Mouse (Mus musculus): ENCODE results near the gene Trpm5. TPM values are rescaled to one million over a fixed set of nuclear protein-coding genes. Genes with fewer than 3 reads are reported as not detected.

Gene Trpm5
- total RNA-seq, 2 experiments from 2014 or later: not detected

DNA sequence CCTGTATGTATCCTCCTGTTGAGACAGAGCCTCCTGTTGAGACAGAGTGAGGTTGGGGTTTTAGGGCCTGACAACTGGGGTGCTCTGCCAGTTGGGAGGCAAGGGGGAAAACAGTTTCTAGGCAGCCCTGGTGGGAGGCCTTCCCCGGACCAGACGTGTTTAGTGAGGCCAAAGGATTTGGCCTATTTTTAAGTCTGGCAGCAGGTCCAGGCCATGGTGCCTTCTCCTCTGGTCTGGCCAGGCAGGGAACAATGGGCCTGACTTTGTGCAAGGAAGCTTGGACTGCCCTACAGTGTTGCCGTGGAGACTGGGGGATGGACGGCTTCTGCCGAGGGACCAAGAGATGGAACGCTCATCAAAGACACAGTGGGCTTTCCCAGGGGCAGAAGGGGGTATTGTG lies 30.2 kb downstream of the Trpm5 start:
- no peak for ATAC-seq (ENCODE audit: poor library complexity, severe bottlenecking)

DNA sequence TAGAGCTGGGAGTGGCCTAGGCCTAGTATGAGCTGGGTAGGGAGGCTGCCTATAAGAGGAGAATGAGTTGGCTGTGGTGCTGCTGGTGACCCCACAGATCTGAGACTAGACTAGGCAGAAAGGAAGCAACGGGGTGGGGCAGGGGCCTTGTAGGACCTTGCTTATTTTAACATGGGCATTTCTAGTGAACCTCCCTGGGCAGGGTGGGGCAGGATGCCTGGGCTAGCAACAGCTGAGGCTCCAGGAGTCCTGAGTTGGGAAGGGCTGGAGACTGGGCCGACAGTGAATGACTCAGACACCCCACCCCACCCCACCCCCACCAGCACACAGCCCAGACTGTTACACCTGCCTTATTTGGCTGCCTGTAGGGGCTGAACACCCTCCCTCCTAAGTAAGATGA lies 31.7 kb downstream of the Trpm5 start:
- no peak for ATAC-seq (ENCODE audit: poor library complexity, severe bottlenecking)

DNA sequence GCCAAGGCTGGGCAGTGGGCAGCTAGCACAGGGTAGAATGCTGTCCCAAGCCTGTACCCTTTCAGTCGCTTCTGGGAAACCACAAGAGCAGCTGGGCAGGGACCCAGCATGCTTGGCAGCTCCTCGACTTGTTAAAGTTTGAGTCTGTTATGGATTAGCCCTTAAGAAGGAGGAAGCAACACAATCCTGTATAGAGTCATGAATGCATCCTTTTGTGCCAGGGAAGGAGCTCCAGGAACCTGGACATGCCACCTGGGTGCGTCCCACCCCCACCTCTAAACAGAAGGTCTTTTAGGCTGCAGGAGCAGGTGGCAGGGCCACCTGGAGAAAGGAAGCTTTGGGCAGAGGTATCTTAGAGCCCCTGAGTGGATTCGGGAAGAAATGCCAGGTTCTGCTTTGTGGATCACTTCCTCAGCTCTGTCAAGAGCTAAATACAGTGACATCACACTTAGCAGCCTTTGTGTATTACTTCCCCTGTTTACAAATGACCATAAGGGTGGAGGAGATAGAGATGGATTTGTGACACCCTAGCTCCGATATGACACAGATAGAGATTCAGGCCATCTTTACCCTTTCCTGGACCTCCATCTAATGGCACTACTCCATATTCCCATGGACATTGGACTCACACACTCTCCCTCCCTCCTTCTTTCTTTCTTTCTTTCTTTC lies 35.1 kb downstream of the Trpm5 start:
- ATAC-seq (ENCODE audit: poor library complexity, severe bottlenecking): peak; percentile 69

DNA sequence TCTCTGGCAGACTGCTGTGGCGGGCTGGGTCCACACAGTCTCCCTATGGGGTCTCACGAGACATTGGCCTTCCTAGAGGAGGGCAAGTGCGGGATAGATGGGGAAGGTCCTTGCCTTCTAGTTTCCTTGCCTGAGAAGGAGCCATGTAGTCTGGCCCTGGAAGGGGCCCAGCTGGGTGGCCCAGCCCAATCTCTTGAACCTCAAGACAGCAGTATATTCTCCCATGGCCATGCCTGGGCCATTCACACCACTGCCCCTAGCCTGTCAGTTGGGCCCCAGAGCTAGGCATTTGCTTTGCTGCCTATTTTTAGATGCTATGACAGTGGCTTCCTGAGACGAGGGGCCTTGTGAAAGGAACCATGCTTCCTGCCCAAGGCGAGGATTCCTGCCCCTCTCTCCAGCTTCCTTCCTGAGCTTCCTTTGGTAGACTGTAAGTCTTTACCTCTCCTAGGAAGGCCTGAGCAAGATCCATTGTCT lies 36.2 kb downstream of the Trpm5 start:
- ATAC-seq (ENCODE audit: poor library complexity, severe bottlenecking): no peak

DNA sequence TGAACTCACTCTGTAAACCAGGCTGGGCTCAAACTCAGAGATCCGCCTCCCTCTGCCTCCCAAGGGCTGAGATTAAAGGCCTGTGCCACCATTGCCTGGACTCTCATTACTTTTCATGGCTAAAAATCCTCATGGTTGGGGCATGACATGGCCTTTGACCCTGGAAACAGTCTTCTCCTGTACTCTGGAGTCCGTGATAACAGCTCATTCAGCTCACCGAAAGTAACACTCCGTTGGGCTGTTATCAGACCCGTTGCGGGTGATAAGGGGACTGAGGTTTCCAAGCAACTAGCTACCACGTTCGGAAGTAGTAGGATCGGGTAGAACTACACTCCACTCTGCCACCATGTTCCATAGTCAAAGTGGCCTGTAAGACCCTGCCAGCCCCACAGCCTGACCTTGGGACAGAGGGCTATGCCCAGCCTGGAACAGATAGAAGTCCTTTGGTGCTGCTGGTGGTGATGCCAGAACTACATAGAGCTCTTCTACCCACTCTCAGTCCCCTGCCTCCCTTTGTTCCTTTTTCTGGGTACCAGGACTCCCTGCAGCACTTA lies 36.7 kb downstream of the Trpm5 start:
- peak; percentile 16 for ATAC-seq (ENCODE audit: poor library complexity, severe bottlenecking)

DNA sequence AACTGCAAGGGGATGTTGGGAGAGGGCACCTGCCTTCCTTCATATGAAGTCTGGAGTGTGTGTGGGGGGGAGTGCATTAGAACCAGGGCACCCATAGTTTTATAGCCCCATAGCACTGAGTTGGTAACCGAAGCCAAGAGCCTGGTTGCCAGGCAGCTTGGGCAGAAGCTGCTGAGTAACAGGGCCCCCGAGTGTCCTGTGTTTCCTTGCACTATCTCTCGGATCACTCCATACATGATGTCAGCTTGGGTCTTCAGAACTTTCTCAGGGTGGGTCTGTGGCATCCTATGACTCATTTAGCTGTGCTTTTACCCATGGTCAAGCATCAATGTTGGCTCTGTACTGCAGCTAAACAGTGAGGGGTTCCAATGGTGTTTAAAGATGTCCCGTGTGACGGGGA lies 37.4 kb downstream of the Trpm5 start:
- ATAC-seq (ENCODE audit: poor library complexity, severe bottlenecking): no peak

DNA sequence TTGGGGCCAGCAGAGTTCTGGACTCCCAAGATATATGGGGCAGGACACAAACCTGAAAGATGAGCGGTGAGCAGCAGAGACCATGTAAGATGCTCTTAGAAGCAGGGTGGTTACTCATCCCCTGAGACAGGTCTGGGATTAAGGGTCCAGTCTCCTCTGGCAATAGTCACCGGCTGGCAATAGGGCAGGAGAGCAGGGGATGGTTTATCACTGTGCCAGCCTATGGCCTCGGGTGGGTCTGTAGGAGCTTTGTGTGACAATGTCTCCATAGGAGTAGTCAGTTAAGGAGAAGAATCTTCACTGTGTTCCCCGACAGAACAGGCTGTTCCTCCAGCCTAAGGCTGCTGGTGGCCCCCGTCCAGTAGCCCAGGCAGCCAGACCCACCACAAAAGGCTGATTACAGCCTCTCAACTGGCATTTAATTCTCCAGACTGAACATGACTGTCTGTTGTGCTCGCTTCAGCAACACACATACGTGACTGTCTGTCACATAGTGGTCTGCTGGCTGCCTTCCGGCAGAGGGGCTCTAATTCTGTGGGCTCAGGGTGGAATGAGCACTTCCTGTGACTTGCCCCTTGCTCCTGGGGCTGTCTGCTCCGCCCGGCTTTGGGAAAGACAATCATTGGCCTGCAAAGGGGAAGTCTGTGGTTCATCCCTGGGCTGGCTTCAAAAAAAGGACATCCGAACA lies 38.8 kb downstream of the Trpm5 start:
- ATAC-seq (ENCODE audit: poor library complexity, severe bottlenecking): peak; percentile 26

DNA sequence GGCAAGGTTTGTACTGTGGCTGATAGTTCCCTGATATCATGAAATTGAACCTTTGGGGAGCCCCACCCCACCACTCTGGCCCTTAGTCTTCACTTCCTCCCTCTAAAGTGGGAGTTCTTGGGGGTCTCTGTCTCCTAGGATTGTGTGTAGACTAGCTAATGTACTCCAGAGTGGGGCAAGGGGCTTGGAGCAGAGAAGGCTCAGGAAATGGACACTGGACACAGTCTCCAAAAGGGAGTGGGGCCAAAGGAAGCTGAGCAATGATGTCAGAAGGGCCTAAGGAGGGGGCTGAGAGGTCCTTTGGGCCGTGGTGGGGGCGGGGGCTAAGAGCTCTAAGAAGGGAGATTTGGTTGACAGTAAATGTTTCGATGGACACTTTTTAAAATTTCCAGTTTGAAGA lies 39.4 kb downstream of the Trpm5 start:
- ATAC-seq (ENCODE audit: poor library complexity, severe bottlenecking): no peak

DNA sequence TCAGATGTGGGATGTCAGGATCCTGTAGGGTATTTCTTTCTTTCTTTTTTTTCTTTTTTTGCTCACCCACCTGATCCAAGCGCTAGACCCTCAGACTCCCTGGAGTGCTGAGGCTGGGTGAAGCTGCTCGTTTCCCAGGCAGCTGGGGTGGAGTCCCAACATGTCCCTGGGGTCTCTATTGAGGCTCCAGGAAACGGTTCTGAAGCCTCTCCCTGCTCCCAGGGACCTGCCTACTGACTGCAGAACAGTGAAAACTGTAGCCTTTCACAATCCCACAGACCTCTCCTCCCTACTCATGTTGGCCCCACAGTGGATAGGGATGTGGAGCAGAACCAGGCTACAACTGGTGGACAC lies 39.9 kb downstream of the Trpm5 start:
- no peak for ATAC-seq (ENCODE audit: poor library complexity, severe bottlenecking)

DNA sequence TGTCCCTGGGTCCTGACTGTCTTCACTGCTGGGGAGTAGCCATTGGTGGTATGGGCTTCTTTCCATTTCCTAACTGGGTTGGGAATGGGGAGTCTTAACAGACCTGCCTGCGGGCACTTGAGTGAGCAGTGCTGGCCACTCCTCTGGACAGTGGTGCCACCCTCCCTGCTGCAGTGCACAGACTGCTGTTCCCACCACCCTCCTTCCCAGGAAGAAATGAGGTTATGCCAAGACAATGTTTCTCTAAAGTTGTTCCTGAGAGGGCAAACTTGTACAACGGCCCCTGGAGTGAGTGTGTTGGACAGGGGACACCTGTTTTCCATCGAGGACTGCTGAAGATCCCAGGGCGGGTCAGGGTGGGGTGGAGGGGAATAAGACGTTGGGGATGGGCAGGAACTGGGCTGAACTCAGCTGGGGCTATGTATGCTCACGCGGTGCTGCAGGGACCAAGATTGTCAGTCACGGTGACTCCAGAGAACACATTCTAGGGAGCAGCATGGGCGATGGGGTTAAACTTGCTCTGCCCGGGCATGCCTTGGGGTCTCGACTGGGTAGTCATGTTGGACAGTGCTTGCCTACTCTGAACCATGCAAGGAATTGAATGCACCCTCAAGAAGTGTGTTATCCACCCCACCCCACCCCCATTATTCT lies 40.4 kb downstream of the Trpm5 start:
- no peak for ATAC-seq (ENCODE audit: poor library complexity, severe bottlenecking)

DNA sequence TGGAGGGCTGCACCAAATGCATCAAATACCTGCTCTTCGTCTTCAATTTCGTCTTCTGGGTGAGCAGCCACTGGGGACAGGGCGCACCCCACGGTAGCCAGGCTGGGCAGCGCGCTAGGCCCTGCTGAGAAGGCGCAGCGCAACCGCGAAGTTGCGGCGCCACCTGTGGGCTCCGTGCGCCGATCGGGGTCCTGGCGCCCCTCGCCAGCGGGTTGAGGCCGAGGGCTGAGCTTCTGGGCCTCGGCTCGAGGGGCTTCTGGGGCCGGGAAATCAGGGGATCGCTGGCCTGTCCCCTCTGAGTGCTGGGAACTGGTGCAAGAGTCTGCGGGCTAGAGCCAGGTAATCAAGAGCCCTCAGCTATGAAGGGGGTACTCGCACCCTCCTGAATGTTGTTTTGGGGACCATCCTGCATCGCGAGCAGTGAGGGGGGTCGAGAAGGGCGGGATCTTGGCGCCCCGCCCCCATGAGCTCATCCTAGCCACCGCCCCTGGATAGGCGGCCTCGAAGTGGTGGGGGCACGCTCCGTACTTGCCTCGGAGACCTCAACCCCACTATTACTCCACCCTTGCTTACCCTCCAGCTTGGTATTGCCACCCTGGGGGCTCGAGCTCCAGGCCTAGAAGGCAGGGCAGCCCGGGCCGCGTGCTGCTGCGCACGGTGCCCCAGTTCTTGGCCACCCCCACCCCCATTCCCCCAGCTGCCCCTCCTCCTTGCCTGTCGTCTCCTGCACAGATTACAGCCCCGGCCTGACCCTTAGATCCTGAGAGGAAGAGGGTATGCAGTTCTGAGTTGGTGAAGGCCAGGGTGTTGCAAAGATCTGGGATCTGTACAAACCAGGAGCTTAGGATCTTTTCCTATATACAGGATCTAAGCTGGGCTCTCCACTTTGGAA lies 41.2 kb downstream of the Trpm5 start:
- peak; percentile 31 for ATAC-seq (ENCODE audit: poor library complexity, severe bottlenecking)

DNA sequence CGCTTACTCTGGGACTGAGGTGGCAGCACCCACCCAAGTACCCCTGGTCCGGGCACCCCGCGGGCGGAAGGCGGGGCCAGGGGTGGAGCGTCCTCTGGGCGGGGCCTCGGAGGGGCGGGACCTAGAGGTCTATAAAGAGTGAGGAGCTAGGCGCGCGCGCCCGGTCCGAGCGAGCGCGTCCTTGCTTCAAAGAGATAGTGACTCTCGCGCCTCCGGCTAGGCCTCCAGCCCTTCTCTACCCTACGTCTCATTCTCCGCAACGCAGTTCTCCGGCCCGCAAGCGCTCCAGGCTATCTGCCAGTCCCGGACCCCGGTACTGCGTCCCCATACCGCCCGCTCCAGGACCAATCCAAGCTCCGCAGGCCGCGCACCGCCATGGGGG lies 41.8 kb downstream of the Trpm5 start, which contains the start of gene Cd81:
TSS of gene Cd81 (plus strand) at position 114 of the 382 bp plus-strand sequence.
- ATAC-seq (ENCODE audit: poor library complexity, severe bottlenecking): peak; percentile 66

DNA sequence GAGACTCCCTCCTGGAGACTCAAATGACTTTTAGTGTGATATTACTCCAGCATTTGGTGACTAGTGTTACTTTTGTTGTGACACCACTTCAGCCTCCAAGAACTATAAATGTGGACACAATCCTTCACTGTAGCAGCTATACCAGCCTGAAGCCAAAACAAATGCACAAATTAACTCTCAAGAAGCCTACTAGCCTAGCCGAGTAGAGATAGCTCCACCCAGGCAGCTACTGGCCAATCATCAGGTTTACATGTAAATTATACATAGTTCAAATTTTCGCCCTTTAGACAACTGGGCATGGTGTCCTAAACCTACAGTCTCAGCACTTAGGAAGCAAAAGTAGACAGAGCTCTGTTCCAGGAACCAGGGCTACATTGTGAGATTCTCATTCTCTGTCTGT lies 43.1 kb downstream of the Trpm5 start:
- ATAC-seq (ENCODE audit: poor library complexity, severe bottlenecking): no peak

DNA sequence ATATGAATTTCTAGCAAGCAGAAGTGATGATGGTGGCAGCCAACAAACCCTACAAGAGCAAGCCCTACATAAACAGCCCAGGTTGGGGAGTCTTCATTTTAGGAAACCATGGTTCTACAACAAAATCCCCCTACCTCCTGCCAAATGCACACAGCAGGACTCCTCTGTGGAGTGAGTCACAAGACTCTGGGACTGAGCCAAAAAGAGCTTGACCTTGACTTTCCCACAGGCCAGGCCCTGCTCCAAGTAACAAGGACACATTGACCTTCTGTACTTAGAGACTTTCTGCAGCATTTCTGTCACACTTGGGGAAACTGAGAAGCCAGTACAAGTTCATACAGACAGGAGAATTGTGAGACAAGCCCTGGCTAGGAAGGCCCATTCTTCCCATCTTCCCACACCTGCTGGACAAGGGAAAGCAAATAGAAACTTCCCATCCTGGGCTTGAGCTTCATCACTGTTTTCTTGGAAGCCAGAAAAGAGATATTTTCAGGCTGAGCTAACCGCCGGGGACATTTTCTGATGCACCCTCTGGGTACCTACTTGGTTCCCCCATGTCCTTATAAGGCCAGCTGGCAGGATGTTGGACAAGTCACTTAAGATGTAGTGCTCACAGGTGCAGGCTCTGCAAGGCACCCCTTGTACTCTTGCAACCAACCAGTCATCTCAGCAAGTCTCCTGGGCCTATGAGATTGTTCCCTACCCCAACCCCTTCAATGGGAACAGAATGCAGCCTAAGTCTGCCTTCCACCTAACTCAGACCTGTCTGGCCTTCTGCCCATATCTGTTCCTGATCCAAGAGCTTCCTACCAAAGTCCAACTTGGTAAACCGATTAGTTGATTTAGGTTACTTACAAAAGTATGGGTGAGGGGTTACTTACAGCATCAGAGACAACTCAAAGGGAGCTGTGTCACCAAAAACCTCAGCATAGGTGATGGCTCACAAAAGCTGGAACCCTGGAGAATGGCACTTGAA lies 44.3 kb downstream of the Trpm5 start:
- ATAC-seq (ENCODE audit: poor library complexity, severe bottlenecking): no peak

DNA sequence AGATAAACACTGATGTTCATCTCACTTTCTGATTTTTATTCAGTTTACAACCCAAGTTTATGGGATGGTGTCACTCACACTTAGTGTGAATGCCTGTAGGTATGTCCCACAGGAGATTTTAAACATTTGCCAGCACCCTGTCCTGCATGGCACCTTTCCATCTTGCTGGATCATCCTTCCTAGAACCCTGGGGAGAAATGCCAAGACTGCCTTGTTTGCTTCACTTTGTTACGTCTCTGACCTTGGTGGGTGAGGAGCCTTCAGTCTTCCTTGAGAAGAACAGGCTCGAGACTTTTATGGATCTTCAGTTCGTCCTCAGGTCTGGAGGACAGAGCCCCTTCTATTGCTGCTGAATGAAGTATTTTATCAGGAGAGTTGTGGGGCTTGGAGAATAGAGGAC lies 45.1 kb downstream of the Trpm5 start:
- no peak for ATAC-seq (ENCODE audit: poor library complexity, severe bottlenecking)

DNA sequence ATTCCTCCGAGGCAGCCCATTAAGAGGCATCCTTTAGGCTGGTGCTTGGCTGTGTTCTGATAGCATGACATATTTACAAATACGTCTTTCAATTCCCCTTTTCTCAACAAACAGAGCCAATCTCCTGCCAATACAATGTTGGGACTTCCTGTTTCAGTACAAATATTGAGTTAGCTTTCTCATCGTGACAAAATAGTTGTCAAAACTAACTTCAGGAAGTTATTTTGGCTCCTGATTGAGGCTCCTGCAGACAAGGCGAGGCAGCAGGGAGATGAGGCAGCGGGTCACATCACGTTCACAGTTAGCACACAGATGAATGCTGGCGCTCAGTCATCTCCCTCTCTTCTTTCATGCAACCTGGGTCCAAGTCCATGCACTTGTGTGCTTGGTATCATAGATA lies 48.1 kb downstream of the Trpm5 start:
- peak; percentile 78 for ATAC-seq (ENCODE audit: poor library complexity, severe bottlenecking)

DNA sequence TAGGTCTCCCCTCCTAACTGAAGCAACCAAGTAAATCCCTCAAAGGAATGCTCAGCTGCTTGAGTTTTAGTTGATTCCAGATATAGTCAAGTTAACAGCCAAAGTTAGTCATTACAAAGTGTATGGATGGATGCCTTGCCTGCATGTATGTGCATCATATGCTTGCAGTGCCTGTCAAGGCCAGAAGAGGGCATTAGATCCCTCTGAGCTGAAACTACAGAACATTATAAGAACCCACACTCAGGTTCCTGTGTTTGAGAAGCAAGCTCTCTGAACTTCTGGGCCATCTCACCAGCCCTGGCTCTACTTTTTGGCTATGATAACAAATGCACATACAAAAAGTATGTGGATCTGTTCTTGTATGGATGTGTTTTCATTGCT lies 49.6 kb downstream of the Trpm5 start:
- no peak for ATAC-seq (ENCODE audit: poor library complexity, severe bottlenecking)

DNA sequence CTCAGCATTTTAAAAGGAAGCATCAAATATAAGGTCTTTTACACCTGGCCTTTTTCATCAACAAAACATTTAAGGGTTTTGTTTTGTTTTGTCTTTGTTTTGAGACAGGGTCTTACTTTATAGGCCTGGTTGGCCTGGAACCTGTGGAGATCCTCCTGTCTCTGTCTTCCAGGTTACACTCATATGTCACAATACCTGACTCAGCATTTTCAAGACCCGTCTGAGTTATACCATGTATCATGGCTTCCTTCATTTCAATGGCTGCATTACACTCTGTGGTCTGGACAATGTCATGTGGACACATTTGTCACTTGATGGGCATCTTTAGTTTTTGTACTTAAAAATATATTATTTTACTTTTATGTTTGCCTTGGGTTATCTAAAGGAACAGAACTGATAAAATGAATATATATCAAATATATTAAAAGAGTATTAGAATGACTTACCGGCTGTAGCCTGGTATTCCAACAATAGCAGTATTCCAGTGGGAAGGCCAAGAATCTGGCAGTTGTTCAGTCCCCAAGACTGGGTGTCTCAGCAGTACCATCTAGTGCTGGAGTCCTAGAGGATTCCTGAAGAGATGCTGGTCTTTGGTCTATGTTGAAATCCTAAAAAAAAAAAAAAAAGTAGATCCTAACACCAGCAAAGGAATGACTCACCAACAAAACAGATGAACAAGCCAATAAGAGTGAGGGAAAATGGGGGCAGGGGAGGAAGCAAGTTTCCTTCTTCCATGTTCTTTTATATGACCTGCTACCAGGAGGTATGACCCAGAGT lies 50.2 kb downstream of the Trpm5 start:
- no peak for ATAC-seq (ENCODE audit: poor library complexity, severe bottlenecking)

DNA sequence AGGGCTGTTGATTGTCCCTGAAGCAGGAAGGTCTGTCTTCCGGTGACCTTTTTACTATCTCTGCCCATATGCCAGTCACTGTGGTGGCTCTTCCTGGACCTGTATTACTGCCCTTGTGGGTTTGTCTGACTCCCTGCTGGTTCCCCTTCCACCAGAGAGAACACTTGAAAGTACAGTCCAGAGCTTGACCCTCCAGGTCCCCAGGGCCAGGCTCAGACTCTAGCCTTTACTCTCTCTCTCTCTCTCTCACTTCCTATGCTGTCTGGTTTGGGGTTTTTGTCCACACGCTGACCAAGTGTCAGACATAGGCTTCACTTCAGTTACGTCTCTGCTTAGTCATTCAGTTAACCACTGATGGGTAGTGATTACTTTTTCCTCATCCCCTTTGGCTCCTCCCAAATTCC lies 51.5 kb downstream of the Trpm5 start:
- peak; percentile 39 for ATAC-seq (ENCODE audit: poor library complexity, severe bottlenecking)
